Mouse (Mus musculus) CD4-positive naive resting alpha-beta T cell, adult 57 days (primary cell): ENCODE results near the gene Itga7. TPM values are rescaled to one million over a fixed set of nuclear protein-coding genes. Genes with fewer than 3 reads are reported as not detected.

Experiments
- total RNA-seq: library from RNA; stranded (reverse); gene quantifications from one replicate; pipeline ENCODE4 v1.2.4, GENCODE M21; 2023

Gene Itga7
- 8.2 TPM for total RNA-seq

DNA sequence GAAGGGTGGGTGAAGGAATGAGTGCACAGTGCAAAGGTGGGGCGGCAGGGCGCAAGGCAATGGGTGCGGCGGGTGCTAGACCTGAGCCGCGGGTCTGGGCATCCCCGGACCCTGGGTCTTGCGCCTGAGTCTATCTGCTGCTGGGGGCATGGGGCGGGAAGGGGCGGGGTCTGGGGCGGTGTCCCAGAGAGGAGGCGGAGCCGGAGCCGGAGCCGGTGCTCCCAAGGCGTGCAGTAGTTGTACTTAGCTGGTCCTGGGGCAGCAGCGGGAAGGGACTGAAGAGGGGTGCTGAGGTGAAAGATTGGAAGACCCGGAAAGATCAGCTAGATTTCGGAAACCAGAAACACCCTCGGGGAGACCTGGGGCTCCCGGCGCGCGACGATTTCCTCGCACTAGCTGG is at the start of gene Itga7:
Gene Itga7 (plus strand): TSS at position 245 of the 400 bp plus-strand sequence.

DNA sequence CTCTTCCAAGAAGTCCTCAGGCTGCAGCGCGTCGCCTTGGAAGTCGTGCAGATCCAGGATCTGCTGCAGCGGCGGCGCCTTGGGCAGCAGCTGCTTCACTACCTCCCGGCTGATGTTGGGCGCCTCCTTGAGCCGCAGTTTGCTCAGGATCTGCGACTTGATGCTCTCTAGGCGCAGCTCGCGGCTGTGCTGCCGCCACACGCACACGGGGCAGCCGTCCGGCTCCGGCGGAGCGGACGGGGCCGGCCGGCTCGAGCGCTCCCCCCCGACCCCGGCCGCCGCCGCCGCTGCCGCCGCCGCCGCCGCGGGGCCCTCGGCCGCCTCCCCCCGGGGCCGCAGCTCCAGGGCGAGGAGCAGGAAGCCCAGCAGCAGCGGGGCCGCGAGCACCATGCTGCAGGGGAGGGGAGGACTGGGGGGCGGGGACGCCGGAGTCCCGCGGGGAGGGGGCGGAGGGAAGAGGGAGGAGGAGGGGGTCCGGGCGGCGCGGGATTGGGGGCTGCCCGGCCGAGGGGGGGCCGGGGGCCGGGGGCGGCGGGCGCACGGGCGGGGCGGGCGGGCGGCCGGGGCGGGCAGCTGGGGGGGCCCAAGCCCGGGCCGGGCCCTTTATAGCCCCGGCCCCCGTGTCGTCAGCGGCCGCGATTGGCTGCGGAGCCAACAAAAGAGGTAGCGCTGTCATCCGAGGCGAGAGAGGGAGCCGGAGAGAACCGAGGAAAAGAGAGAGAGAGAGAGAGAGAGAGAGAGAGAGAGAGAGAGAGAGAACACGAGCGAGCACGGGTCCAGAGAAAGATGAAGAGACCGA is 42.1 kb upstream of the Itga7 start, which contains the start of gene Gdf11:
Gene Gdf11 (minus strand): TSS at position 423 of the 799 bp plus-strand sequence.

DNA sequence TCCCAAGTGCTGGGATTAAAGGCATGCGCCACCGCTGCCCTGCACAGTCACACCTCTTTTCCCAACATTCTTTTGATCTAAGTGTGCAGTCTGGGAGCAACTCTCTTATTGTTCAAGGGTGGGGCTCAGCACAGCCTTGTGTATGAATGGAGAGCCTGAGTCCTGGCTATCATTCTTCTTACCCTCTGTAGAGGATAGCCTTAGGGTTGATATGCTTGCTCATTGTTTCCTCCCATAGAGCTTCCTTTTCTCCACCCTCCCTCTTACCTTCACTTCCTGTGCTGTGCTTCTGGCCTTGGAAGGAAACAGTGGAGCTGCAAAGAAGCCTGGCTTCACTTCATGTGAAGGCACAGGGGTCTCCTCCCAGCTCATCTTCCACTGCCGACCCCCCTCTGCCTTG is 32.9 kb upstream of the Itga7 start, which contains the start of gene Cd63:
Gene Cd63 (plus strand): TSS at position 292 of the 400 bp plus-strand sequence.

DNA sequence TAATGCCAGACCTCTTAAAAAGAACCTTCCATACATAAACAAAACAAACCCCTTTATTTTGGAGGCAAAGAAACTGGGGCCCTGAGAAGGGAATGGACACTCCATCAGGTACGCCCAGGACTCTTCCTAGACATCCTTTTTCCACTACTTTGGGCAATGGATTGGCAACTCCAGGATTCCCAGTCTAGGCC is 10.9 kb upstream of the Itga7 start, which contains the start of gene Rdh5:
Gene Rdh5 (minus strand): TSS at position 67 of the 191 bp plus-strand sequence.

DNA sequence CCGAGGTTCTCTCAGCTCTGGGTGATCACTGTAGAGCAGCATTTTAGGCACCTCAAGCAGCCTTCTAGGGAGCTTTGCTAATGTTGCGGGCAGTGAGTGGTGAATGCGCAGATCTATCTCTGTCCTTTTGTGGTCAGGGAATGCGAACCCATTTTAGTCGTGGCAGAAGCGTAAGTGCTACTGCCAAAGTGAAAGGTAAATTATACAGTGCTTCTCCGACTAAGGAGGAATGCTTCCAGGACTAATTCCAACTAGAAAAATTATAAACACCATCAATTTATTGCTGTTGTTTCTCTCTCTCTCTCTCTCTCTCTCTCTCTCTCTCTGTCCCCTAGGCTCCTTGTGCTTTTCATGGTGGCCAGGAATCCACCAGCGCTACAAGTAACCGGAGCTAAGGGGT is 9.7 kb upstream of the Itga7 start, which contains the start of gene Bloc1s1:
Gene Bloc1s1 (minus strand): TSS at position 101 of the 400 bp plus-strand sequence.

DNA sequence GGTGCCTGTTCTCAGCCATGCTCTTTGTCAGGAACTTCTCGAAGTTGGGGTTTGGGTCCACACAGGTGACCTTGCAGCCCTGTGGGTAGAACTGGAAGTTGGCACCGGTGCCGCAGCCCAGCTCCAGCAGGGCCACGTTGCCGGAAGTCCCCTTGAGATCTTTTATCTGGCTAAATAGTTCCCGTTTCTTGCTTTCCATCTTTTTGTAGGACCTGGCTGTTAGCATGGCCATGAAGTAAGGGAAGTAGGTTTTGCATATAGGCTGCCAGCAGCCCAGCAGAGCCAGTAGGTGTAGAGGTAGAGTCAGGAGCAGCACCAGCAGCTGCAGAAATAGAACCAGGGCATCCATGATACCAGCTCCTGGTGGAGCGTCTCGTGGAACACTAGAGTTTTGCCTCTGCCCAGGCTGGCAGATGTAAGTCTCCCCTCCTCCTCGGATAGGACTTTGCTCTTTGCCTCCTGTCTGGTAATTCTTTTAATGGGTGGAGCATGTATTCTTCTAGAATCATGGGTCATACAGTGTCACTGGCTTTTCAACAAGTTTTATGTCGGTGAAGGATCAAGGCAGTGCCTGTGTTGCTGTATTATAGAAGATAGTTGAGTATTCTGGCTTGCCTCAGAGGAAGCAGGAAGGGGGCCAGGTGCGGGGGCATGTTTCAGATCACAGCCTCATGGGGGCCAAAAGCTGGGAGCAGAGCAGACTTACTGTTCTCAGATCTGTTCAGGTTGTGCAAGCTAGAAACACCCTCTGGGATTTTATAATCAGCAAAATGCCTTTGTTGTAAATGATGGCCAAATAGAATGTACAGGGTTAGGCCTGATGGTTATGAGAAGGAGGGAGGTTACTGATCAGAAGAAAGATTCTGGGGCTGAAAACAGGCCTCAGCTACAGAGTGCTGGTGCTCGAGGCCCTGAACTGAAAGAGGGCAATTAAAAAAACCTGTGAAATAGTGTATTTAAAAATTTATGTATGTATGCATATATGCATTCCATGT is 27.3 kb downstream of the Itga7 start, which contains the start of gene Mettl7b:
Gene Mettl7b (minus strand): TSS at position 399 of the 995 bp plus-strand sequence.

DNA sequence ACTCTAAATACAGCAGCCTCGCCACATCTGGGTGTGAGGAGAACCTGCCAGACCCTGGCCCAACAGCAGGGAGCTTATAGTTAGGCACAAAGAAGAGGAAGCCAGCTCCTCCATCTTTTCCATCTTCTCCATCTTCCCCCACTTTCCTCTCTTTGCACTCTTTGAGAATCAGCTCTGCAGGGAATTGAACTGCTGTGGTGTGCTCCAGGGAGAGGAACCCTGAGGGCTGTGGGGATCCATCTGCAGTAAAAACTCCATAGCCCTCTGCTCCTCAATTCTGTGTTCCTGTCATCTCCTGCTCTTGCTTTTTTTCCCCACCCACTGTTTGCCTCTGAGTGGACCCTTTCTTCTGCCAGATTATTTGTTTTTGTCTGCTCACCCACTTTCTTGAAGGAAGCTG is 55.5 kb downstream of the Itga7 start, which contains the start of gene Olfr9:
Gene Olfr9 (plus strand): TSS at position 301 of the 400 bp plus-strand sequence.

Other genes starting within 250 kb of the Itga7 start
- 33.4 TPM for gene Rab5b, start 237.6 kb upstream of the Itga7 start, total RNA-seq
- 0.53 TPM for gene Pmel, start 229.6 kb upstream of the Itga7 start, total RNA-seq
- 33.1 TPM for gene Cdk2, start 228.8 kb upstream of the Itga7 start, total RNA-seq
- gene Dgka, start 189.0 kb upstream of the Itga7 start, total RNA-seq, result 936 TPM
- gene Pym1, start 185.9 kb upstream of the Itga7 start, total RNA-seq, result 69.8 TPM
- 0.83 TPM for gene Mmp19, start 142.9 kb upstream of the Itga7 start, total RNA-seq
- 64.0 TPM for gene Dnajc14, start 129.8 kb upstream of the Itga7 start, total RNA-seq
- 7.8 TPM for gene Tmem198b, start 129.4 kb upstream of the Itga7 start, total RNA-seq
- 42.1 TPM for gene Sarnp, start 116.5 kb upstream of the Itga7 start, total RNA-seq
- 16.0 TPM for gene Ormdl2, start 112.2 kb upstream of the Itga7 start, total RNA-seq
- 11.5 TPM for gene Gdf11, start 42.1 kb upstream of the Itga7 start, total RNA-seq
- gene Cd63, start 32.8 kb upstream of the Itga7 start, total RNA-seq, result 2.3 TPM
- gene Rdh5, start 10.9 kb upstream of the Itga7 start, total RNA-seq, result 12.7 TPM
- gene Bloc1s1, start 9.8 kb upstream of the Itga7 start, total RNA-seq, result 54.9 TPM
- not detected for gene Mettl7b, start 27.2 kb downstream of the Itga7 start, total RNA-seq
- gene Olfr9, start 55.6 kb downstream of the Itga7 start, total RNA-seq, result 2.8 TPM
- gene Olfr763, start 77.0 kb downstream of the Itga7 start, total RNA-seq, result not detected
- not detected for gene Olfr764-ps1, start 106.1 kb downstream of the Itga7 start, total RNA-seq
- not detected for gene Olfr765, start 116.2 kb downstream of the Itga7 start, total RNA-seq
- not detected for gene Olfr766-ps1, start 135.2 kb downstream of the Itga7 start, total RNA-seq
- gene Olfr767, start 149.1 kb downstream of the Itga7 start, total RNA-seq, result not detected
- gene Olfr768, start 165.6 kb downstream of the Itga7 start, total RNA-seq, result not detected
- not detected for gene Olfr769, start 184.0 kb downstream of the Itga7 start, total RNA-seq
- gene Olfr770, start 205.2 kb downstream of the Itga7 start, total RNA-seq, result not detected
- not detected for gene Olfr771, start 230.9 kb downstream of the Itga7 start, total RNA-seq
- gene Olfr772, start 244.1 kb downstream of the Itga7 start, total RNA-seq, result not detected